Mouse (Mus musculus): ENCODE results near the gene Wnt10a. TPM values are rescaled to one million over a fixed set of nuclear protein-coding genes. Genes with fewer than 3 reads are reported as not detected.
"Not testable (repeated sequence)": the region's sequence is repeated elsewhere in the genome, so short reads cannot be mapped to it uniquely, and the experiment has no call there.

Gene Wnt10a
- polyA plus RNA-seq, 1 experiment from 2014 or later, result not detected

DNA sequence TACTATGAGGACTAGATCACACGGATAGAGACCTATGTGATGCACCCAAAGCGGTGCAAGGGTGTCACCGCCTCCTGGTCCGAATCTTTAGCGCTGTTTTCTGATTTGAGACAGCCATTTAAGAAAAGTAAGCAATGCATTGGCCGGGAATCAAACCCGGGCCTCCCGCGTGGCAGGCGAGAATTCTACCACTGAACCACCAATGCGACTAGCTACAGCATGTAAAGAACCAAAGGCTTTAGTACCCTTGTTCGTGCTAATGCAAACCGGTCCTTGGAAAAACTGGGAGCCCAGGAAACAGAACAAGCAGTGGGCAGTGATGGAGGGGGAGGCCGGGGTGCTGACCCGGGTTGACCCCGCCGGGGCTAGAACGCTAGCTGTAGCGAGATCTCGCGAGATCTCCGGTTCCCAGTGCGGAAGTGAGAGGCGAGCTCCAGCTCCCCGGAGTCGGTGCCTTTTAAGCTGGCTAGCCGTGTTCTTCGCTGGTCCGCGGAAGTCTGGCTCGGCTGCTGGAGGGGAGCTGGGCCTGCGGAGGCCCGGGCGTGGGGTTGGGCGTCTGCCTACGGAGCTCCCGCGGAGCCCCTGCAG is 25.4 kb downstream of the Wnt10a start:
- Histone ChIP-seq H3K4me2 (replicated peaks; ENCODE audit: low read depth) (peak overlapping the region; percentile 78), H3K27ac (ENCODE audit: low read depth, low read length) (peak overlapping the region; percentile 85), H3K4me3 (ENCODE audit: low read depth, low read length) (peak overlapping the region; percentile 75), H3K9ac (ENCODE audit: low read depth, low read length) (peak overlapping the region; percentile 91), H3K9me3 (ENCODE audit: control insufficient read depth) (no peaks in the 10 kb centered on the region), H3K4me1 (replicated peaks; ENCODE audit: control insufficient read depth, insufficient read depth, low read length) (no peaks in the 10 kb centered on the region), H3K36me3 (ENCODE audit: control insufficient read depth, insufficient read depth) (no peaks in the 10 kb centered on the region), H3K27me3 (replicated peaks; ENCODE audit: control insufficient read depth, insufficient read depth, low read length) (no peaks in the 10 kb centered on the region; the same call in 1 of the 2 replicates)
- ATAC-seq, result peak; percentile 91
- WGBS, result 4% methylated on average over 38 of the region's 38 CpGs
- TF ChIP-seq CTCF (IDR thresholded peaks at IDR 0.05; ENCODE audit: low read depth), result no peak

- H3K9me3 ChIP-seq (ENCODE audit: control insufficient read depth), result no peaks in the 10 kb centered on the region
- no peak for TF ChIP-seq CTCF (IDR thresholded peaks at IDR 0.05; ENCODE audit: low read depth)
- peak overlapping the region; percentile 78 for H3K4me2 ChIP-seq (replicated peaks; ENCODE audit: low read depth)
- H3K4me1 ChIP-seq (replicated peaks; ENCODE audit: control insufficient read depth, insufficient read depth, low read length), result no peaks in the 10 kb centered on the region
- H3K27ac ChIP-seq (ENCODE audit: low read depth, low read length), result peak overlapping the region; percentile 85
- ATAC-seq, result peak; percentile 11; the same call in 1 of the 2 replicates
- 14% methylated on average over 14 of the region's 14 CpGs for WGBS
- H3K4me3 ChIP-seq (ENCODE audit: low read depth, low read length), result peak overlapping the region; percentile 75
- H3K27me3 ChIP-seq (replicated peaks; ENCODE audit: control insufficient read depth, insufficient read depth, low read length), result no peaks in the 10 kb centered on the region
- H3K9ac ChIP-seq (ENCODE audit: low read depth, low read length), result peak overlapping the region; percentile 91
- no peaks in the 10 kb centered on the region for H3K36me3 ChIP-seq (ENCODE audit: control insufficient read depth, insufficient read depth)
Measured at GRCm38 (mm10) chr1:74817219-74817618, 25.9 kb downstream of the Wnt10a start.

DNA sequence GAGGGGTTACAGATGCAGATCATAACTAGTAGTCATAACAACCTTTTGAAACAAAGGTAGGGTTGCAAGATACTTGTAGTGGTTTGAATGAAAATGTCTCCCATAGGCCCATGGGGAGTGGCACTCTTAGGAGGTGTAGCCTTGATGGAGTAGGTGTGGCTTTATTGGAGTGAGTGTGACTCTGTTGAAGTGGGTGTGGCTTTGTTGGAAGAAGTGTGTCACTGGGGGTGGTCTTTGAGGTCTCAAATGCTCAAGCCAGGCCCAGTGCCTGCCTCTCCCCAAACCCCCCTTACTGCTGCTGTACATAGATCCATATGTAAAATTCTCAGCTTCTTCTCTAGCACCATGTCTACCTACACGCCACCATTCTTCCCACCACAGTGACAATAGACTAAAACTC is 27.2 kb downstream of the Wnt10a start:
- H3K4me1 ChIP-seq (replicated peaks; ENCODE audit: control insufficient read depth, insufficient read depth, low read length), result no peaks in the 10 kb centered on the region
- no peak overlapping the region for H3K4me2 ChIP-seq (replicated peaks; ENCODE audit: low read depth)
- no peak for TF ChIP-seq CTCF (IDR thresholded peaks at IDR 0.05; ENCODE audit: low read depth)
- H3K27me3 ChIP-seq (replicated peaks; ENCODE audit: control insufficient read depth, insufficient read depth, low read length), result no peaks in the 10 kb centered on the region
- no peak overlapping the region for H3K9ac ChIP-seq (ENCODE audit: low read depth, low read length)
- no peaks in the 10 kb centered on the region for H3K9me3 ChIP-seq (ENCODE audit: control insufficient read depth)
- no peak overlapping the region for H3K27ac ChIP-seq (ENCODE audit: low read depth, low read length)
- no peaks in the 10 kb centered on the region for H3K36me3 ChIP-seq (ENCODE audit: control insufficient read depth, insufficient read depth)
- no peak overlapping the region for H3K4me3 ChIP-seq (ENCODE audit: low read depth, low read length)
- WGBS, result 85% methylated on average over 1 of the region's 1 CpGs
- ATAC-seq, result no peak

- H3K27ac ChIP-seq (ENCODE audit: low read depth, low read length); ATAC-seq; H3K4me2 ChIP-seq (replicated peaks; ENCODE audit: low read depth); H3K9me3 ChIP-seq (ENCODE audit: control insufficient read depth); H3K27me3 ChIP-seq (replicated peaks; ENCODE audit: control insufficient read depth, insufficient read depth, low read length); H3K9ac ChIP-seq (ENCODE audit: low read depth, low read length); H3K4me1 ChIP-seq (replicated peaks; ENCODE audit: control insufficient read depth, insufficient read depth, low read length); H3K36me3 ChIP-seq (ENCODE audit: control insufficient read depth, insufficient read depth); H3K4me3 ChIP-seq (ENCODE audit: low read depth, low read length): not testable (repeated sequence)
- 93% methylated on average over 4 of the region's 4 CpGs for WGBS
Measured at GRCm38 (mm10) chr1:74823598-74823997, 32.3 kb downstream of the Wnt10a start.

DNA sequence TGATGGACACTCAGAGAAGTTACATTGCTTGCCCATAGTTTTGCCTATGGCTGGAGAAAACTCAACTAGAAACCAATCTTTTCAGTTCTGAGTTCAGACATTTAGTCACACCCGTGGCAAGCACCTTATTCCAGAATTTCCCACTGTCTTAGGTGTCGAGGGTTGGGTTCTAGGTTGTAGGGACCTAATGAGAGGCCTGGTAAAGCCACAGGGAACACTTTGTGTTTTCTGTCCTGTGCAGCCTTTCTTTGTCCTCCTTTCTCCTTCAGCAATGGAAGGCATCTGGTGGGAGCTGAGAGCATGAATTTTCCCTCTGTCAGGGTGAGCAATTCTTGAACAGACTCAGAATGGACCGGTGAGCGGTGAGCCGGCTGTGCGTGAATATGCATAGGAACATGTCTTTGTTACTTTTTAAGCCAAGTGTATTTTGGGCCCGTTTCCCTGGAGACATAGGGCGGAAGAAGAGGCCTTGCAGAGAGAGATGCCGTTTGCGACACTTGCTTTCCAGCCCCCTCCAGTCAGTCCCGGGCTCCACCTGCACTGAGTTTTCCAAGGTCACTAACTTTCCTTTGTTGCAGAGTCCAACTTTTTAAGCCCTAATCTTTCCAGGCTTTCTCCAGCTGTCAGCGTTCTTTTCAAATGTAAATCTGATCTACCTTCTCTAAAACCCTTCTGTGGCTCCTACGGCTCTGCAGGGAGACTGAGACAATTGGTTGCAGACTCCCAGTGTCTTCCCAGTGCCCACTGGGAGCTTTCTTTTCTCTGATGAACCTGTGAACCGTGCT is 33.4 kb downstream of the Wnt10a start:
- Histone ChIP-seq H3K4me1 (replicated peaks; ENCODE audit: control insufficient read depth, insufficient read depth, low read length) (no peaks in the 10 kb centered on the region), H3K36me3 (ENCODE audit: control insufficient read depth, insufficient read depth) (no peaks in the 10 kb centered on the region), H3K27ac (ENCODE audit: low read depth, low read length) (no peak overlapping the region), H3K4me3 (ENCODE audit: low read depth, low read length) (no peak overlapping the region), H3K4me2 (replicated peaks; ENCODE audit: low read depth) (no peak overlapping the region), H3K27me3 (replicated peaks; ENCODE audit: control insufficient read depth, insufficient read depth, low read length) (no peaks in the 10 kb centered on the region), H3K9ac (ENCODE audit: low read depth, low read length) (no peak overlapping the region), H3K9me3 (ENCODE audit: control insufficient read depth) (no peaks in the 10 kb centered on the region)
- TF ChIP-seq CTCF (IDR thresholded peaks at IDR 0.05; ENCODE audit: low read depth), result no peak
- WGBS, result 36% methylated on average over 14 of the region's 14 CpGs
- no peak for ATAC-seq

- no peak overlapping the region for H3K4me3 ChIP-seq (ENCODE audit: low read depth, low read length)
- H3K36me3 ChIP-seq (ENCODE audit: control insufficient read depth, insufficient read depth), result no peaks in the 10 kb centered on the region
- WGBS, result 72% methylated on average over 9 of the region's 9 CpGs
- H3K4me1 ChIP-seq (replicated peaks; ENCODE audit: control insufficient read depth, insufficient read depth, low read length), result no peaks in the 10 kb centered on the region
- H3K9me3 ChIP-seq (ENCODE audit: control insufficient read depth), result no peaks in the 10 kb centered on the region
- no peak for ATAC-seq
- no peak for TF ChIP-seq CTCF (IDR thresholded peaks at IDR 0.05; ENCODE audit: low read depth)
- H3K27ac ChIP-seq (ENCODE audit: low read depth, low read length), result no peak overlapping the region
- no peak overlapping the region for H3K9ac ChIP-seq (ENCODE audit: low read depth, low read length)
- no peaks in the 10 kb centered on the region for H3K27me3 ChIP-seq (replicated peaks; ENCODE audit: control insufficient read depth, insufficient read depth, low read length)
- no peak overlapping the region for H3K4me2 ChIP-seq (replicated peaks; ENCODE audit: low read depth)
Measured at GRCm38 (mm10) chr1:74830061-74830460, 38.7 kb downstream of the Wnt10a start.

All from intestine, postnatal 0 days (tissue).